Mouse (Mus musculus): ENCODE results near the gene Aspg.

GRCm38 (mm10) chr12:112088609-112089324 is 17.7 kb upstream of the Aspg start:
- TF ChIP-seq CTCF (IDR thresholded peaks at IDR 0.05; ENCODE audit: borderline replicate concordance, insufficient read depth, low read depth, low read length) (no peak), POLR2A (IDR thresholded peaks at IDR 0.05; ENCODE audit: borderline replicate concordance, insufficient read depth, low read length) (no peak)
